Mouse (Mus musculus) liver, adult 2 months (tissue): ENCODE results near the gene Meaf6.

Source experiments
- CTCF ChIP-seq: fragments of 200-500 bp; IDR thresholded peaks from 2 replicates; pipeline ENCODE4 v1.5.1; 2011; ENCODE audit warnings: low read depth, low read length, control low read depth
- POLR2A ChIP-seq: fragments of 200-500 bp; IDR thresholded peaks from 2 replicates; pipeline ENCODE4 v1.6.1; 2011; ENCODE audit warnings: low read length, control low read depth; ENCODE audit not compliant: insufficient read depth; ENCODE audit errors: extremely low read depth

- TF ChIP-seq CTCF (no peak), POLR2A (no peak)
Measured at GRCm38 (mm10) chr4:125058033-125058432, 26.9 kb upstream of the Meaf6 start.
